Comparison of ENCODE assay signal across 8 mouse cellular contexts in genomic region chr12:86895703-86896409, GRCm38 (mm10). TPM values are rescaled to one million over a fixed set of nuclear protein-coding genes. Genes with fewer than 3 reads are reported as not detected.
DNase-seq lines count a peak whose midpoint lies in the region; ATAC-seq lines count a peak whose summit lies in the region.

No protein-coding gene starts in this region.

- H3K9me3 ChIP-seq in forebrain, embryonic 15.5 days: no peaks in the 10 kb centered on the region
- no peaks in the 10 kb centered on the region for H3K9me3 ChIP-seq in liver, embryonic 13.5 days (replicated peaks)

- DNase-seq in heart, adult 11 months: peak; percentile 89
- DNase-seq in heart, postnatal 25 days (ENCODE audit: low spot score): no peak
- peak; percentile 45 for DNase-seq in 416B (ENCODE audit: low read depth)
- DNase-seq in liver, embryonic 13.5 days: no peak
- no peak for DNase-seq in embryo, embryonic 10 days (ENCODE audit: low spot score)
- no peak for DNase-seq in urinary bladder, adult 2 months (ENCODE audit: low spot score)

- H3K4me2 ChIP-seq in forebrain, embryonic 15.5 days (replicated peaks): peak overlapping the region; percentile 61
- peak overlapping the region; percentile 84; the same call in 1 of the 2 replicates for H3K4me2 ChIP-seq in liver, embryonic 13.5 days

- H3K27me3 ChIP-seq in forebrain, embryonic 15.5 days: no peaks in the 10 kb centered on the region
- H3K27me3 ChIP-seq in liver, embryonic 13.5 days: peaks cover 13% of the 10 kb centered on the region

- 25% methylated on average over 4 of the region's 4 CpGs for WGBS in forebrain, embryonic 15.5 days
- 50% methylated on average over 4 of the region's 4 CpGs for WGBS in liver, embryonic 13.5 days (ENCODE audit: insufficient replicate concordance)

- H3K27ac ChIP-seq in forebrain, embryonic 15.5 days (replicated peaks): peak overlapping the region; percentile 100
- peak overlapping the region; percentile 93; the same call in 1 of the 2 replicates for H3K27ac ChIP-seq in liver, embryonic 13.5 days

- ATAC-seq in forebrain, embryonic 15.5 days (replicated peaks): no peak
- ATAC-seq in liver, embryonic 13.5 days (ENCODE audit: low read depth): no peak
- ATAC-seq in CD4-positive, CD25-positive, alpha-beta regulatory T cell, adult 4 months: no peak

- H3K36me3 ChIP-seq in forebrain, embryonic 15.5 days: no peaks in the 10 kb centered on the region
- no peaks in the 10 kb centered on the region for H3K36me3 ChIP-seq in liver, embryonic 13.5 days

- intact Hi-C loops in heart, postnatal 25 days (cut with DNase I): loop anchor here (2.0 kb wide), 1 partner anchor 61 kb away; no protein-coding TSS in a partner anchor

- peak overlapping the region; percentile 47 for H3K9ac ChIP-seq in forebrain, embryonic 15.5 days (replicated peaks)
- H3K9ac ChIP-seq in liver, embryonic 13.5 days: no peak overlapping the region

- H3K4me3 ChIP-seq in forebrain, embryonic 15.5 days: peak overlapping the region; percentile 36
- H3K4me3 ChIP-seq in liver, embryonic 13.5 days (replicated peaks): no peak overlapping the region

- H3K4me1 ChIP-seq in forebrain, embryonic 15.5 days: peaks cover 87% of the 10 kb centered on the region
- H3K4me1 ChIP-seq in liver, embryonic 13.5 days (replicated peaks): peaks cover 82% of the 10 kb centered on the region

RNA-seq across cellular contexts. Expression of gene Irf2bpl, which starts 11.3 kb away (rescaled TPM):
- total RNA-seq in heart, postnatal 25 days (2021): 10 to 100 TPM; 33.3 to 36.9 TPM
- 94.9 and 95.8 TPM in 2 replicates for polyA plus RNA-seq in forebrain, embryonic 15.5 days (2015; fragmentation: Nextera tagmentation; extraction: Ambion mirVana)
- polyA plus RNA-seq in liver, embryonic 13.5 days (2015; fragmentation: Nextera tagmentation; extraction: Ambion mirVana): 2.8 and 3.0 TPM in 2 replicates
- 29.6 and 38.2 TPM in 2 replicates for polyA plus RNA-seq in urinary bladder, adult 2 months (2012; rRNA removed)
- polyA plus RNA-seq in CD4-positive, CD25-positive, alpha-beta regulatory T cell, adult 4 months (2017; shearing (Covaris generic)): 10 to 100 TPM in 1 of 2 experiments, 1 to 10 TPM in 1; 7.6 to 18.8 TPM

RNA-seq across cellular contexts. Expression of gene Cipc, which starts 51.0 kb away (rescaled TPM):
- 10 to 100 TPM; 41.1 to 48.6 TPM for total RNA-seq in heart, postnatal 25 days (2021)
- polyA plus RNA-seq in forebrain, embryonic 15.5 days (2015; fragmentation: Nextera tagmentation; extraction: Ambion mirVana): 53.6 and 55.3 TPM in 2 replicates
- polyA plus RNA-seq in liver, embryonic 13.5 days (2015; fragmentation: Nextera tagmentation; extraction: Ambion mirVana): 11.6 and 13.6 TPM in 2 replicates
- polyA plus RNA-seq in urinary bladder, adult 2 months (2012; rRNA removed): 46.4 and 52.3 TPM in 2 replicates
- polyA plus RNA-seq in CD4-positive, CD25-positive, alpha-beta regulatory T cell, adult 4 months (2017; shearing (Covaris generic)): 10 to 100 TPM; 20.0 to 29.3 TPM

Comparison
In these comparisons a context has a peak if more than half of its experiments do, and no peak if none do; other contexts are left out.
1. DNase-seq: peak in heart, adult 11 months (single experiment) and 416B (single experiment); none in heart, postnatal 25 days (single experiment), liver, embryonic 13.5 days (single experiment), embryo, embryonic 10 days (single experiment) and urinary bladder, adult 2 months (single experiment).